Mouse (Mus musculus) heart, adult 2 months (tissue): ENCODE measurements around the gene E330021D16Rik.

Experiments
- CTCF ChIP-seq: fragments of 200-600 bp; IDR thresholded peaks from 2 replicates; pipeline ENCODE4 v1.8.1; 2022; ENCODE audit warnings: antibody characterized with exemption, mild to moderate bottlenecking, moderate library complexity
- EP300 ChIP-seq: fragments of 200-500 bp; IDR thresholded peaks from 2 replicates; pipeline ENCODE4 v1.6.1; 2011; ENCODE audit warnings: low read depth, low read length, control low read depth; ENCODE audit not compliant: insufficient read depth
- POLR2A ChIP-seq: fragments of 200-500 bp; IDR thresholded peaks from 2 replicates; pipeline ENCODE4 v1.6.1; 2011; ENCODE audit warnings: mild to moderate bottlenecking, low read depth, low read length, control low read depth; ENCODE audit not compliant: insufficient read depth

GRCm38 (mm10) chr6:136427240-136427639 lies 11.9 kb upstream of the E330021D16Rik start:
- TF ChIP-seq CTCF (no peak), POLR2A (no peak), EP300 (no peak)
